Mouse (Mus musculus): ENCODE measurements around the gene Abca12.

The Abca12 gene

GRCm38 (mm10) chr1:71195333-71195732 lies 219.4 kb downstream of the Abca12 start:
- DNase-seq (ENCODE audit: low spot score): no peak

- no peak for DNase-seq (ENCODE audit: low spot score)
Observed at GRCm38 (mm10) chr1:71193931-71194330, 220.8 kb downstream of the Abca12 start.

Data from urinary bladder, postnatal 14 days (tissue).